Mouse (Mus musculus) limb, embryonic 14.5 days (tissue): ENCODE results near the gene Pik3c2g. TPM values are rescaled to one million over a fixed set of nuclear protein-coding genes. Genes with fewer than 3 reads are reported as not detected.

ENCODE experiments used
- ATAC-seq: fragments of 200-750 bp; cut with Nextera tagmentation; 2 replicates; pipeline ENCODE4 v1.8.0; 2017; ENCODE audit warnings: low read depth, moderate number of reproducible peaks, moderate TSS enrichment; ENCODE audit not compliant: low FRiP score
- DNase-seq: peaks from one replicate; pipeline ENCODE4 v3.0.0-alpha.2; 2015; ENCODE audit warnings: low spot score
- H3K27ac ChIP-seq: fragments of 300-500 bp; sonication (generic); replicated peaks from 2 replicates; pipeline ENCODE4 v1.5.1; 2014; ENCODE audit warnings: low read depth, mild to moderate bottlenecking, low read length, moderate library complexity, mixed read lengths
- H3K27me3 ChIP-seq: fragments of 300-500 bp; sonication (generic); 2 replicates; pipeline ENCODE4 v1.6.1; 2014; ENCODE audit warnings: low read length, mixed read lengths; ENCODE audit not compliant: control insufficient read depth, insufficient read depth
- H3K36me3 ChIP-seq: fragments of 300-500 bp; sonication (generic); 2 replicates; pipeline ENCODE4 v1.6.1; 2014; ENCODE audit warnings: mild to moderate bottlenecking, low read length, moderate library complexity, mixed read lengths; ENCODE audit not compliant: control insufficient read depth, insufficient read depth
- H3K4me1 ChIP-seq: fragments of 300-500 bp; sonication (generic); 2 replicates; pipeline ENCODE4 v1.6.1; 2014; ENCODE audit warnings: antibody characterized with exemption, low read length, mixed read lengths; ENCODE audit not compliant: control insufficient read depth, insufficient read depth
- H3K4me2 ChIP-seq: fragments of 300-500 bp; sonication (generic); replicated peaks from 2 replicates; pipeline ENCODE4 v1.6.1; 2014; ENCODE audit warnings: low read depth, mild to moderate bottlenecking, low read length, moderate library complexity; ENCODE audit not compliant: severe bottlenecking
- H3K4me3 ChIP-seq: fragments of 300-500 bp; sonication (generic); replicated peaks from 2 replicates; pipeline ENCODE4 v1.5.1; 2014; ENCODE audit warnings: low read length
- H3K9ac ChIP-seq: fragments of 300-500 bp; sonication (generic); 2 replicates; pipeline ENCODE4 v1.6.1; 2014; ENCODE audit warnings: mild to moderate bottlenecking, low read depth, low read length, moderate library complexity; ENCODE audit not compliant: severe bottlenecking
- H3K9me3 ChIP-seq: fragments of 300-500 bp; sonication (generic); 2 replicates; pipeline ENCODE4 v1.6.1; 2016; ENCODE audit warnings: low read length; ENCODE audit not compliant: control insufficient read depth
- POLR2A ChIP-seq: fragments of 200-500 bp; IDR thresholded peaks from 2 replicates; pipeline ENCODE4 v1.8.0; 2012; ENCODE audit warnings: inconsistent platforms, mild to moderate bottlenecking, moderate library complexity, borderline replicate concordance; ENCODE audit not compliant: insufficient read depth, insufficient read length; ENCODE audit errors: extremely low read depth
- WGBS: fragments of 180-500 bp; shearing (Covaris S2); extraction: QIAGEN DNeasy Blood & Tissue Kit; methylation state at CpG from one replicate; pipeline ENCODE4 v1.1.7; 2014; 5-methylcytosine and 5-hydroxymethylcytosine counted together
- polyA plus RNA-seq, 2 experiments: library from polyadenylated mRNA; depleted of rRNA in 1 of 2; stranded (reverse) in 1 of 2; unstranded in 1 of 2; fragments of >200 nt; fragmentation: Nextera tagmentation in 1 of 2; extraction: Ambion mirVana in 1 of 2; gene quantifications; 2 replicates each; pipeline versions ENCODE4 v1.2.1 to v1.2.3; 2012 to 2014

Gene Pik3c2g
- polyA plus RNA-seq, 2 experiments = 0.54 to 1.8 TPM

GRCm38 (mm10) chr6:139877476-139878361, 290.7 kb downstream of the Pik3c2g start:
- ATAC-seq = no peak; the same call in 1 of the 2 replicates
- H3K27ac ChIP-seq = no peak overlapping the region
- H3K4me3 ChIP-seq = no peak overlapping the region
- no peaks in the 10 kb centered on the region for H3K9me3 ChIP-seq
- H3K27me3 ChIP-seq = no peaks in the 10 kb centered on the region
- H3K9ac ChIP-seq = no peak overlapping the region
- 57% methylated on average over 6 of the region's 6 CpGs for WGBS
- H3K4me1 ChIP-seq = no peaks in the 10 kb centered on the region
- H3K4me2 ChIP-seq = no peak overlapping the region
- H3K36me3 ChIP-seq = no peaks in the 10 kb centered on the region
- no peak for TF ChIP-seq POLR2A
- peak; percentile 29 for DNase-seq

DNA sequence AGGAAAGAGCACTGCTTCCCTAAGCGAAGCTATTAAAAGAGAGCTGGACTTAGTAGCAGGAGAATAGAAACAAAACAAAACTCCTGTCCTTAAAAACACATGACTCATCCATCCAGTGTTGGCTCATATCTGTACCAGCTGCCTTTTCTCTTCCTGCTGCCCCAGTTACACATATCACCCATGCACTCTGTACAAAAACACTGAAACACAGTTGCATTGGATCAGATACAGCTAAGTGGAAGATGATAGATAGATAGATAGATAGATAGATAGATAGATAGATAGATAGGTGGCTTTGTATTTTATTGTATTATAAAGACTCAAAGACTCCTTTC, 291.3 kb downstream of the Pik3c2g start:
- WGBS = 81% methylated on average over 1 of the region's 1 CpGs
- no peak for TF ChIP-seq POLR2A

DNA sequence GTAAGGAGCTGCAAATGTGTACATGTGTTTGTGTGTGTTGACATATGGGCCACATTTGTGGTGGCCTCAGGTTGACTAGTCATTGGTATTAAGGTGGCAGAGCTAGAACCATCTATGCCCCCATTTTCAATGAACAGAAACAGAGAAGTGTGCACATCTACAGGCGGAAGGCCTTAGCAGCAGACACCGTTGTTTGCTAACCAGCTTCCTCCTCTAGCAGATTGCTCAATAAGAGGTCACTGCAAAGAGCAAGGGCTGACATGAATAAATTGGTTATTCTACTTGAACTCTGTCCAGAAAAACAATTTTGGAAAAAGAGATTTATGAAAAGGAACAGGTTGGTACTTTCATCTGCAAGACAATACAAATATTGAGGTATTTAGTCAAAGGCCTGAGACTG, 295.1 kb downstream of the Pik3c2g start:
- Histone ChIP-seq H3K27me3 (no peaks in the 10 kb centered on the region), H3K27ac (no peak overlapping the region)

More for the DNA sequence above, 291.3 kb downstream of the Pik3c2g start:
- no peaks in the 10 kb centered on the region for H3K4me1 ChIP-seq
- no peak overlapping the region for H3K4me2 ChIP-seq
- H3K9ac ChIP-seq = no peak overlapping the region
- no peaks in the 10 kb centered on the region for H3K9me3 ChIP-seq
- DNase-seq (no peak), ATAC-seq (no peak)
- H3K36me3 ChIP-seq = no peaks in the 10 kb centered on the region
- no peak overlapping the region for H3K27ac ChIP-seq
- no peak overlapping the region for H3K4me3 ChIP-seq
- H3K27me3 ChIP-seq = no peaks in the 10 kb centered on the region

GRCm38 (mm10) chr6:139887175-139887574, 300.2 kb downstream of the Pik3c2g start:
- Histone ChIP-seq H3K4me3 (no peak overlapping the region), H3K4me2 (no peak overlapping the region), H3K36me3 (no peaks in the 10 kb centered on the region), H3K9ac (no peak overlapping the region), H3K9me3 (no peaks in the 10 kb centered on the region), H3K4me1 (no peaks in the 10 kb centered on the region), H3K27me3 (no peaks in the 10 kb centered on the region), H3K27ac (no peak overlapping the region)
- DNase-seq = no peak
- TF ChIP-seq POLR2A = no peak
- no peak for ATAC-seq

More for the DNA sequence above, 295.1 kb downstream of the Pik3c2g start:
- Histone ChIP-seq H3K4me1 (no peaks in the 10 kb centered on the region), H3K9ac (no peak overlapping the region), H3K9me3 (no peaks in the 10 kb centered on the region), H3K4me2 (no peak overlapping the region), H3K36me3 (no peaks in the 10 kb centered on the region), H3K4me3 (no peak overlapping the region)
- no peak for ATAC-seq
- no peak for DNase-seq
- TF ChIP-seq POLR2A = no peak
- WGBS = 87% methylated on average over 2 of the region's 2 CpGs

GRCm38 (mm10) chr6:139895637-139896036, 308.6 kb downstream of the Pik3c2g start:
- ATAC-seq = peak; percentile 30; the same call in 1 of the 2 replicates
- no peak for TF ChIP-seq POLR2A

More at GRCm38 (mm10) chr6:139895637-139896036, 308.6 kb downstream of the Pik3c2g start:
- Histone ChIP-seq H3K27me3 (no peaks in the 10 kb centered on the region), H3K9me3 (no peaks in the 10 kb centered on the region), H3K27ac (no peak overlapping the region), H3K4me3 (no peak overlapping the region), H3K4me2 (no peak overlapping the region), H3K4me1 (peaks cover 3% of the 10 kb centered on the region; the same call in 1 of the 2 replicates), H3K9ac (no peak overlapping the region), H3K36me3 (no peaks in the 10 kb centered on the region)
- WGBS = 50% methylated on average over 2 of the region's 2 CpGs
- peak; percentile 17 for DNase-seq
